Mouse (Mus musculus) bone marrow, adult 2 months (tissue): ENCODE results near the gene Dclk1.

ENCODE experiments used
- CTCF ChIP-seq: fragments of 200-500 bp; IDR thresholded peaks from 2 replicates; pipeline ENCODE4 v1.5.1; 2011; ENCODE audit warnings: low read length, control low read depth; ENCODE audit not compliant: control insufficient read depth, insufficient read depth
- POLR2A ChIP-seq: fragments of 200-500 bp; IDR thresholded peaks from 2 replicates; pipeline ENCODE4 v1.6.1; 2011; ENCODE audit warnings: low read depth, mild to moderate bottlenecking, control low read depth, low read length, borderline replicate concordance; ENCODE audit not compliant: control insufficient read depth

- TF ChIP-seq CTCF (no peak), POLR2A (no peak)
Observed at GRCm38 (mm10) chr3:55524491-55525195, 282.5 kb downstream of the Dclk1 start.
